Mouse (Mus musculus): ENCODE results near the gene Tmc7. TPM values are rescaled to one million over a fixed set of nuclear protein-coding genes. Genes with fewer than 3 reads are reported as not detected.

The Tmc7 gene
- 1 to 10 TPM; 4.6 to 5.0 TPM for total RNA-seq (2021)
- long read RNA-seq, experiment 1, full-length matches to known transcripts: 1 of 1 reads
- long read RNA-seq, experiment 1, partial matches to known transcripts: 0 of 1 reads
- long read RNA-seq, experiment 1, other reads (novel, unspliced or antisense): 0 of 1 reads
- long read RNA-seq, experiment 2, full-length matches to known transcripts: 5 of 6 reads
- long read RNA-seq, experiment 2, partial matches to known transcripts: 0 of 6 reads
- long read RNA-seq, experiment 2, other reads (novel, unspliced or antisense): 1 of 6 reads

DNA sequence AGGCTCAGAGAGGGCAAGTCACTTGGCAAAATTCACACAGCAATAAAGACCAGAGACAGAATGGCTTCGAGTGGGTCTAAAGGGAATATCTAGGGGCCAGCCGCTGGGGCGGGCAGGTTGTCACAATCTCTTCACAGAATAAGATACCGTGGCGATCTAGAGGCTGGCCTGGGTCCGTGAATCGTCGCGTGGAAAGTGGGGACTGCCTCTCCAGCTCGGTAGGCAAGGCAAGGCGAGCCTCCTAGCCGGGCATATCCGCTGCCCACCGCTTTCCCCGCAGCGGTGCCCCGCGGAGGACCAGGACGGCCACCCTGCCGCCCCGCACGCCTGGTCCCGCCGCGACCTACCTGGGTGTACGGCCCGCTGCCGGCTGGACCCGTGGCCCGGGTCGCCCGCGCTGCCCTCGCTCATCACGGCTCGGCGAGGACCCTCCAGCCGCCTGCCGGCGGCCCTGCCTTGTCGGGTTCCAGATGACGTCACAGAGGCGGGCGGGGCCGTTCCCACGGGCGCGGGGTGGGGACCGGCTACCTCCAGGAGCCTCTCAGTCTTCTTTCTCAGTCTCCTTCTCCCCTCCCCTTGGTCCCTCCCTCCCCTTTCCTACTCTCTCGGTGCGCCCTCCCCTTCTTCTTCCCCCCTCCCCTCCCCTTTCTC is at the start of gene Tmc7:
Gene Tmc7, minus strand, starts transcription at position 480 of the 651 bp plus-strand sequence.
- DNase-seq (ENCODE audit: low spot score in 2 of 2): peak in 1 of 2 experiments; percentile 52

DNA sequence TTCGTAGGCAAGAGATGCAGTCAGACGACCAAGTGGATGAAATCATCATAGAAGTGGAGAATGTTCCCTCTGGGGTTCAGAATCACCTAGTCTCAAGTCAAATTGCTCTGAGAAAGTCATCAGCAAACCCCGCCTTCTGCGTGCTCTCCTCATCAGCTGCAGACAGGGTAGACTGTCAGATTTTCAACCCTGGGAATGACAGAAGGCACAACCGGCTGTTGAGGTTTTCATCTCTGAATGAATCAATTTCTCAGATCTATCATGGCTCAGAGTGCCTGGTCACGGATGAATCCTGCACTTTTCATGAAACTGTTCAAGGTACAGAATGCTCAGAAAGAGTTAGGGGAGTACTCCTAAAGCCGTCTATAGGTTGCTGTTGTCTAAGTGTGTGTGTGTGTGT is 49.4 kb upstream of the Tmc7 start:
- DNase-seq (ENCODE audit: low spot score in 2 of 2): no peak

DNA sequence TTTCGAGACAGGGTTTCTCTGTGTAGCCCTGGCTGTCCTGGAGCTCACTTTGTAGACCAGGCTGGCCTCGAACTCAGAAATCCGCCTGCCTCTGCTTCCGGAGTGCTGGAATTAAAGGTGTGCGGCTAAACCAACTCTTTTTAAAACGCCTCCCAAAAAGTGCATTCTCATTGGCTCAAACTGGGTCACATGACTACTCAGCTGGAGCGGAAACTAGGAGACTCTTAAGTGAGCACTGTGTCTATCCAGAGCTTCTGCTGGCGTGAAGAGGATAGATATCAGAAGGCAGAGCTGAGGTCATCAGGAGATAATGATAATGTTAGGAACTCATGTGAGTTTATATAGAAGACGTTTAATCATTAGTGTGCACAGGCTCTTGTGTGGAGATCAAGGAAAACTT is 48.6 kb upstream of the Tmc7 start:
- DNase-seq (ENCODE audit: low spot score in 2 of 2): no peak

DNA sequence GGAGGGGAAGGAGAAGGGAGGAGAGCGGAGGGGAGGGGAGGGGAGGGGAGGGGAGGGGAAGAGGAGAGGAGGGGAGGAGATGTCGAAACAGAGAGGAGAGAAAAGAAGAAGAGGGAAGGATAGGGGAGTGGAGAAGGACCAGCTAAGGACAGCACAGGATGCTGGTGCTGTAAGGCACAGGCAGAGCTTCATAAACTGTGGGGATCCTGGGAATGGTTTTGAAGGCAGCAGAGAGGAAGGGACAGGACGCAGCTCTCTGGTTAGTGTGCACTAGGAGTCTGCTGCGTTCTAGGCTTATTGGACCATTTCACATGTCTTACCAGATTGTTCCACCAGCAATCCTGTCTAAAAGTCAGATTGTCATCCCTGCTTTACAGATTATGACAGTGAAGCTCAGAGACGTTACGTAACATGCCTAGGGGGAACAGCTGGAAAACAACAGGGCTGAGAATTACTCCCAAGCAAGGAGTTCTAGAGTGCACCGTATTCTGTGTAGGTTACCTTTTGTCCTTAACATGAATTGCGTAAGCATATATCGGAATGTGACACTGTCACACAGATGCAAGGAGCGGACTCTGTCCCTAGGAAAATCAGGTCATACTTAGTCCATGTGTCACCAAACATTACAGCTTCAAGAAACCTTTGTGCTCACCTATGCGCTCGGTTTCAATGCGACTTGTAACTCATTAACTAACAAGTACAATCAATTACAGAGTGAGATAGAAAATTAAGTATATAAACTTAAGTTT is 43.2 kb upstream of the Tmc7 start:
- DNase-seq (ENCODE audit: low spot score in 2 of 2): no peak

DNA sequence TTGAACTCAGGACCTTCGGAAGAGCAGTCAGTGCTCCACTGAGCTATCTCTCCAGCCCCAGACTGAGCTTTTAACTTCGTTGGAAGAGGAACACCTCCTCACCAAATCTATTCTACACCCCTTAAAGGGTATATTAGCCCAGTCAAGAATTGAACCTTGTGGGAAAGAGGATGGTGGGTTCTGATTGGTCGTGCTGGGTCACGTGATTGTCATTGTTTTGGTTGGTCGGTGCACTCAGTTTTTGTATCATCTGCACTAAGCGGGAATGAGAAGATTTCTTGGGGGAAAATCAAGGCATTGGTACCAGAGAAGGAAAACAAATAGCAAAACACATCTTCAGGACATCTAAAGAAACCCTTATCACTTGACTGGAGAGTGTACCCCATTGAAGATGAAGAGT is 36.6 kb upstream of the Tmc7 start:
- DNase-seq (ENCODE audit: low spot score in 2 of 2): no peak

DNA sequence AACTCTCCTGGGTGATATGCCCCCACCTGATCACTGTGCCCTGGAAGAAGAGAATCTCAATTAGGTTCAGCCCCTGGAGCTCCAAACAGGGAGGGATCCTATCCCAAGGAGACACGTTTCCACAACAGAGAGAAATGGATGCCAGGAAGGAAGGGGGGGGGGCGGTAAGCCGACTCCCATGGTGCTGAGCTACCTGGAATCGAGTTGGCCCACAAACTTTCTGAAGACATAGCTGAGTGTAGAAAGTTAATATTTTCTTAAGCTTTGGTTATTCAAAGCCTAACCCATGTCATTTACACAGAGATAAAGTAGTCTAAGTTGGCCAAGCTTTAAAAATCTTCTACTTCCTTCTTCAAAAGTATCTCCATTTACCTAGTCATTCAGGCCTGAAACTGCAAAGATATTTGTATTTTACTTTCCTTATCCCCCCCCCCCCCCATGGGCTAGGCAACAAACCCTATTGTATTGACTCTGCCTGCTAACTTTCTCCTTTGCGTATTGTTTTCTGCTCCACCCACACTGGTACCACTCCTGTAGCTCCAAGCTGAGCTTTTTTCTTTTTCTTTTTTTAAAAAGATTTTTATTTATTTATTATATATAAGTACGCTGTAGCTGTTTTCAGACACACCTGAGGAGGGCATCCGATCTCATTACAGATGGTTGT is 35.8 kb upstream of the Tmc7 start:
- no peak for DNase-seq (ENCODE audit: low spot score in 2 of 2)

DNA sequence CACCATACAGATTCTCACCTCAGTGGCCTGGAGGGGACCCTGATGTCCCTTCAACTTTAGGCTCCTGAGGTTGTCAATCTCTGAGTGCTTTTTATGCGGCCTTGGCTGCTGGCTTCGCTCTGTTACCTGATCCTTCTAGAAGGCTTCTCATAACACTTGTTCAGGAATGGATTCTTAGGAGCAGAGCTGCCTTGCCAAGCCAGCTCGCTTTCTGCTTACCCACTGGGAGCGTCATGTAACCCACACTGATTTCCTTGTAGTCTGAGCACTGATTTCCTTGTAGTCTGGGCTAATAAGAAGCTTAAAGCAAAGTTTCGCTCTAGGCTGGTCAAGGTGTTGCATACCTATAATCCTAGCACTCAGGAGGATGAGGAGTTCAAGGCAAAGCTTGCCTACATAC is 33.6 kb upstream of the Tmc7 start:
- DNase-seq (ENCODE audit: low spot score in 2 of 2): no peak

DNA sequence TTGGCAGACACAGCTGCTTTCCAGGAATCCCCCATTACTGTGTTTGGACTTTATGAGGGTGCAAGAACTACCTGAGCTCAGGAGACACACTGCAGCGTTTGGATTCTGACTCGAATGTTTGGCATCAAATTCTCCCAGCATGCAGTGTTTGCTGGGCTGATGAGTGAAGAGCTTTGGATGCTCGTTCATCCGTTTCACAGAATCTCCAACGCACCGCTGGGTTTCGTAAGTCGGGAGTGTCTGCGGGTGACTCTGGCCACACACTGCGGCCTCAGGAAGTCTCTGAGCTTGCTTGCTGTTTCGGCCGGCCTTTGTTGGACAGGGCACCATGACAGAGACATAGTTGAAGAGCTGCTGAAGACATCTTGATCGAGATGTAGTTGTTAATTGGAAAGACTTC is 29.5 kb upstream of the Tmc7 start:
- no peak for DNase-seq (ENCODE audit: low spot score in 2 of 2)

DNA sequence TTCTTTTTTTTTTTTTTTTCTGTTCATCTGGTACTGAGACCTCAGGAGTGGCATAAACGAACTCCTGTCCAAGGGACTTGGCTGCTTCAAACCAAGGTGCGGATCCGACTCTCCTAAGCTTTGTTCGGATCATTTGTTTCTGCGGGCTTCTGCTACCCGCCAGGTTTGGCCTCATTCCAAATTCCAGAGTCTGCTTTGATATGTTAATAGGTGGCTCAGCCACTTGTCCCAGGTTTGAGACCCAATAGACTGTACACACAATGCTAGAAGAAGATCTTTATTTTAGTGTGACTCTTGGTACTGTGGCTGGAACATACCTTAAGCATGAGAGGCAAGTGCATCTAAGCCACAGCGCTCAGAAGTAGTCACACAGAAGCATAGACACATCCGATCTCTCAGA is 27.4 kb upstream of the Tmc7 start:
- DNase-seq (ENCODE audit: low spot score in 2 of 2): no peak

DNA sequence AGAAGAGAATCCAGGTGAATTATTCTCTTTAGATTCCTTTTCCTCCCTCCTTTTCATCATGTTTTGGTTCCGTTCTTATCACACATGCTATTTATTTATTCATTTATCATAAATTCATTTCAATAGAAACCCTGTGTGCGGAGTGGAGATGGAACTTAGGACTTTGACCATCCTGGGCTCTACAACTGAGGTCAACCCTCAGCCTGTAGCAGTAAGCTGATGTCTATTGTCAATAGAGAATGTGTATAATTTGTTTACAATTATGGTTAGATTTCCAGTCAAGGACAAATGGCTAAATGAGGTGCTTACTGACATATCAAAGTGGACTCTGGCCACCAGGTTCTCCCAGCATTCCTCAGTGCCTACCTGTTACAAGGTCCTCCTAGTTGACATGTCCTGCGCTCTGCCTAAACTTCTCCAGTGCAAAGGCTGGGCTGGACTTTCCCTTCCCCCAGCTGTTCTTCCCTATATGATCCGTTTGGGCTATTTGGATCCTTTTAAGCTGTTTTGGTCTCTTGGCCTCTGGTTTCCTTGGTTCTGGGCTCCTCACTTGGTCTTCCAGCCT is 26.7 kb upstream of the Tmc7 start:
- no peak for DNase-seq (ENCODE audit: low spot score in 2 of 2)

DNA sequence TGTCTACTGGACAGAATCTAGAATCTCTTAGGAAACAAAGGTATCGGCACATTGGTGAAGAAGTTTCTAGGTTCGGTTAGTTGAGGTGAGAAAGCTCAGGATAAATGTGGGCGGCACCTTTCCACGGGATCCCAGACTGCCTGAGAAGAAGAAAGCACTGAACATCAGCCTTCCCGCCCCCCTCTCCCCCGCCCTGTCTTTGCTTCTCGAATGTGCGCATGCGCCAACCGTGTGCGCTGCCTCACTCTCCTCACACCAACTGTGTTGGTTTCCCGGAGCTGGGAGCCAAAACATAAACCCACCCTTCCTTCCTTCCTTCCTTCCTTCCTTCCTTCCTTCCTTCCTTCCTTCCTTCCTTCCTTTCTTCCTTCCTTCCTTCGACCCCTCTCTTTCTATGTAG is 26.2 kb upstream of the Tmc7 start:
- no peak for DNase-seq (ENCODE audit: low spot score in 2 of 2)

DNA sequence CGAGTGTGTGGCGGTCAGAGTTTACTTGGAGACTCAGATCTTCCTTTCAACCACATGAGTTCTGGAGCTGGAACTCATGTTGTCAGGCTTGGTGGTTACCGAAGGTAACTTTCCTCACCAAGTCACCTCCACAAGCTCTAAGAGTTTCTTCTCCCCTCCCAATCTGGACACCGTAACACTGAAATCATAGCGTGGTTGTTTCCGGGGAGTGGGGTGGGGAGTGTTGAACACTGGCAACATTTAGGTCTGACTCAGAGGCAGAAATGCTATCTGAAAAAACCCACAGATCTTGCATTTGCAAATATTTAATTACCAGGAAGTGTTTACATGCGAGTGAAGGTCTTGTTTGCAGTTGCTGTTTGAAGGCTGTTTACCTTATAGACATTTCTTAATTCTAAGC is 25.3 kb upstream of the Tmc7 start:
- DNase-seq (ENCODE audit: low spot score in 2 of 2): no peak

DNA sequence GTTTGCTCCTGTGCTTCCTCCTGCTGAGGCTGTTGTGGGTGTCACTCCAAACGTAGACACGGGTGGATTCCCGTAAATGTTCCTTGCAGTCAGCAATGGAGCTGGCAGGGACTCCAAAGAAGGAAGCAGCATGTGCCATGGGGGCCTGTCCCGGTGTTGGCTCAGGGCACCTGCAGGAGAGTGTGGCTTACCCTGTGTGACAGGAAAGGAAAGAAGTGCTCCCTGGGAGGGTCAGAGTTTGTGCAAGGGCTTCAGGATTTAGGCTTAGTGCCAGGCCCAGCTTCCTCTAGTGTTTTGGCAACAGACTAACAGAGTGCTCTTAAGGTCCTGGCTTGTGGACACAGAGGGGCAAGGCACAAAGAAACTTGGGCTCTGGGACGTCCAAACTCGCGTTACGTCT is 20.3 kb upstream of the Tmc7 start:
- no peak for DNase-seq (ENCODE audit: low spot score in 2 of 2)

DNA sequence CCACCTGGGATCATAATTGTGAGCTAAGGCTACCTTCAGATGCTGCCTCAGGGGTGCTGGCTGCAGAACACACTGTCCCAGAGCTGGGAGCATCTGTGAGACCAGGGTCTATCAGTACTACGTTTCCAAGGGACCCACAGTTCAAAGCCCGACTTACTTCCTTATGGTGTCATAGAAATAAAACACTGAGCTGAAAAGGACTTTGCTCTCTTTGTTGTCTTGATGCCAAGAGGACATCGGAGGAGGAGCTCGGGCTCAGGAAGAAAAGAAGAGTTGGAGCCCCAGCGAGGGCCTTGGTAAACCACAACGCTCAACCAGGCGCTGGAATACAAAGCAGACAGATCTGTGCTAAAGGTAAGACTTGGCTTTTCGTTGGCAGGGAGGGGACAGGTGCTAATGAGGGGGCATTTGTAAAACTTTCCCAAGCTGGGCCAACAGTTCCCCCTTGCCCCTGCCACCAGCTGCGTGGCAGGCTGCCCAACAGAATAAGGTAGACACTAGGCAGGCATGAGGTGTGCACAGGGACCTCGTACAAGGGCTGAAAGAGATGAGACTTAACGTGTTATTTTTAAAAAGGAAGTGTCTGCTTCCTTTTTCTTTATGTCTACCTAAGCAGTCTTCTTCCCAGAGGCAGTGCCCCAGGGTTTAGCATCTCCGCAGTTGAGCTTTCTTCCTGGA is 15.6 kb upstream of the Tmc7 start:
- DNase-seq (ENCODE audit: low spot score in 2 of 2): no peak

DNA sequence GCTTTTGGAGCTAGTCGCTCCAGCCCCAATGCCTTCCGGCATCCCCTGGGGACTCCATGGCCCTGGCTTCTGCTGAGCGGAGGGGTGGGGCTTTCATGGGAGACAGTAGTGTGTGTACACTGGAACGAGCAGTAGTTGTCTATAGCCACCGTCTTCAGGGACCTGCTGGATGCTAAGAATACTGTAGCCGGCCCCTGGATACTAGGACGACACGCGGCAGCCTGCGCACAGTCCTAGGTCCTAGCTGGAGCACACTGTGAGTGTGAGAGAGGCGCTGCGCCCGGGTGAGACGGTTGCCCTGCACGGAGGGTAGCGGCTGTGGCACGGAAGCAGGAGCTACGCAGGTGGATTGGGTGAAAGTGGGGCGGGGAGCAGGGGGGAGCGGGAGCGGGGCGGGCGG is 12.7 kb upstream of the Tmc7 start, which contains the start of gene Tmc5:
Gene Tmc5, plus strand, starts transcription at position 97 of the 400 bp plus-strand sequence.
- no peak for DNase-seq (ENCODE audit: low spot score in 2 of 2)

DNA sequence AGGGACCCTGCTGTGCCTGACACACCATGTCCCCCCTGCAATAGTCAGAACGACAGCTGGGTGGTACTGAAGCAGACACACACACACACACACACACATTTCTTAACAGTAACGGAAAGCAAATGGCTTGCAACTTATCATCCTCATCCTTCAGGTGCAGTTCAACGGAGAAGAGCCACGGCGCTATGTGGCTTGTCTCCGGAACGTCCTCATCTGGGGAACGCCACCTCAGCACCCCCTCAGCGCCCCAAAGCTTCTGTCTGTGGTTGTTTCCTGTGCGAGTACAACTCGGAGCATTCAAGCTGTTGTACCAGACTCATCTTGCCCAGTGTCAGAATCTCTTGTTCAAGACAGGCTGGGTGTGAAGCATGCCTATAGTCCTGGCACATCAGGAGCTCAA is 11.7 kb upstream of the Tmc7 start:
- no peak for DNase-seq (ENCODE audit: low spot score in 2 of 2)

DNA sequence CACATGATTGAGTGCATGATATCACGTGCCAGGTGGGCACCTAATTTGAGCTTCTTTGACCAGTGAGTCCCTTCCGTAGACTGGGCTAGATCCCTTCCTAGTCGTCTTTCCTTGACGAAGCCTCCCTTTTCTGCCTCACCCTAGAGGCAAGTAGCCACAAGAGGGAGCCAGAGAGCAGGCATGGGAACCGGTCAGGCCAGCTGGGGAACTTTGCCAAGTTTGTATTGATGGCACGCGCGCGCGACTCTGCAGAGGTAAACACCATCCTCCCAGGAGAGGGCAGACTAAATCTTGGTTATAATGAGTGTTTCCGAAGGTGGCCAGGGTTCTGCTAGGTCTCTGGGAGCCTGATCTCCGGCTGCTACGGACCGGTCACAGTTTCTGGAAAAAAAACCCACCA is 10.7 kb upstream of the Tmc7 start:
- DNase-seq (ENCODE audit: low spot score in 2 of 2): peak; percentile 87 to 94

DNA sequence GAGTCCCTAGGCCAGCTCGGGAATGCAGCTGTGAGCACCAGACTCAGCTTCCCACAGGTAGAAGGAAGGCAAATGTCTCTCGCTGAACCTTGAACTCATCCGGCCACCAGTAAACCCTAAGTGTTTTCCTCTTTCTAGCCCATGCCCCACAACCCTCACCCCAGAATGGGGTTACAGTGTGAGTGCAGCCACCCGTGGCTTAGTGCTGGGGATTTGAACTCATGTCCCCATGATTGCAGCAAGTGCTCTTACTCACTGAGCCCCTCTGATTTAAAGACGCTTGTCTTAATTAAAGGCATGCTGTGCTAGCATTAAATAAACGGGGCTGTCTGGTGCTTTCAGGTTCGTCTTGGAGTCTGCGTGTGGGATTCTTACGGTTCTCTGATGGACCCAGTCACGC is 10.1 kb upstream of the Tmc7 start:
- DNase-seq (ENCODE audit: low spot score in 2 of 2): no peak

DNA sequence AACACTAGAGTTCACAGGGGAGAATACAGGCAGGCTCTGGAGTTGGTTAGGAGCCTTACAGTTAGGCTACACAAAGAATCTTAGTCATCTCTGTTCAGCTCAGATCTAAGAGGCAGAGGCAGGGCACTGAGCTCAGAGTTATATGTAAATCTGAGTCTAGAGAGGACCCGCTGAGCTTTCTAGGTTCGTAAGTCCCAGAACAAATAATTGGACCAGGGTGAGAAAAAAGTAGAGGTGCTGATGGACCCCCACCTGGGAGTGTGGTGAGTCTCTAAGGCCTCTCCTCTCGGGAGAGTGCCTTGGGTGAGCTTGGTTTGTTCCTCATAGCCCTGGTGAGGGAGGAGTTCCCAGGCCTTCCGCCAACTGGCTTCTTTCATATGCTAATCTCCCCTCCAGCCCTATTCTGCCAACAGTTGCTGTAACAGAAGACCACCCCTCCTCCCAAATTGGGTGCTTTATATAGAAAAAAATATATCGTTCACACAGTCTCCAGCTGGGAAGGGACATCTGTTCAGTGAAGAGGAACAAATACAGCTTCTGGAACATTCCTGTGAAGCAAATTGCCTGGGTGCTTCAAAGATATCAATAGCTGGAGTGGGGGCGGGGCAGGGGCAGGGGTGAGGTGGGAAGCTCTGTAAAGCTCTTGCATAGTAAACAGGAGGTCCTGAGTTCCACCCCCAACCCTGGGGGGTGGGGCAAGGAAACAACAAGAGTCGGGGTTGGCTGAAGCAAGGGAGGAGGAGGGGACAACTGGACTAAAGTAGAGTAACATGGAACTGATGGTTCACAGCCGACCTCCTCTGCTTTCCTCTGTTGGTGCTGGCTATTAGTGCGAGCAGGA is 9.3 kb upstream of the Tmc7 start:
- DNase-seq (ENCODE audit: low spot score in 2 of 2): no peak

DNA sequence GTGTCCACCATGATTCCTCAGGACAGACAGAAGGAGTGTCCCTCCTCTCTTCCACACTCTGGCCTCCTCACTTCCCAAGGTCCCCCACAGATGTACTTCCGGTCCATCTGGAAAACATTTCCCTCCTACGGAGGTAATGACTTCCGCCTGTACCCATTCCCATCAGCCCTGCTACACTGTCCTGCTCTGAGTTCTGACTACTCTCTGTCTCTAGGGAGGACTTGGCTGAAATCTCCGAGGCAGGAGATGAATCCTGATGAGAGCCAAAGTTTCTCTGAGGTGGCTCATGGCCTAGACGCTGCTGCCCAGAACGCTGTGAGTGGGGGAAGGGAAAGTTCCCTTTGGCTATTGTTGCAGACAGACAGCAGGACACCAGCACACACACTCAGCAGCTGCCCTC is 7.6 kb upstream of the Tmc7 start:
- DNase-seq (ENCODE audit: low spot score in 2 of 2): no peak
